8 mouse cellular contexts compared by ENCODE assay signal in genomic region chr5:140208743-140209409, GRCm38 (mm10).
DNase-seq lines count a peak whose midpoint lies in the region; ATAC-seq and TF ChIP-seq lines count a peak whose summit lies in the region.

No protein-coding gene starts in this region.

- TF ChIP-seq POLR2A in small intestine, adult 2 months (IDR thresholded peaks at IDR 0.05; ENCODE audit: low read depth, low read length), result no peak

- TF ChIP-seq CTCF in forebrain, postnatal 0 days (IDR thresholded peaks at IDR 0.05; ENCODE audit: low read depth), result peak; percentile 16; the same call in 1 of the 2 replicates
- TF ChIP-seq CTCF in small intestine, adult 2 months (IDR thresholded peaks at IDR 0.05; ENCODE audit: extremely low read depth, insufficient read length, insufficient replicate concordance, low read depth, low read length), result 0 out of 2 replicates have a peak, but pooled peaks have one; percentile 9

- no peaks in the 10 kb centered on the region for H3K36me3 ChIP-seq in forebrain, postnatal 0 days (ENCODE audit: insufficient read depth)
- H3K36me3 ChIP-seq in hindbrain, embryonic 16.5 days (ENCODE audit: control insufficient read depth, insufficient read depth, low read length), result no peaks in the 10 kb centered on the region
- H3K36me3 ChIP-seq in megakaryocyte, embryonic 14.5 days (replicated peaks; ENCODE audit: low read length), result no peaks in the 10 kb centered on the region
- H3K36me3 ChIP-seq in small intestine, adult 2 months (ENCODE audit: control insufficient read depth, insufficient read depth, low read length), result no peaks in the 10 kb centered on the region

- H3K9ac ChIP-seq in forebrain, postnatal 0 days, result 0 out of 2 replicates have a peak overlapping the region, but pooled peaks have one; percentile 10
- 0 out of 2 replicates have a peak overlapping the region, but pooled peaks have one; percentile 14 for H3K9ac ChIP-seq in hindbrain, embryonic 16.5 days (ENCODE audit: low read depth, low read length)

- intact Hi-C loops in left cerebral cortex, postnatal 36 days (cut with DNase I), result no loop called here

- no peaks in the 10 kb centered on the region for H3K27me3 ChIP-seq in forebrain, postnatal 0 days (ENCODE audit: insufficient read depth, low read length)
- H3K27me3 ChIP-seq in hindbrain, embryonic 16.5 days (replicated peaks; ENCODE audit: control insufficient read depth, insufficient read depth, low read length), result no peaks in the 10 kb centered on the region
- H3K27me3 ChIP-seq in megakaryocyte, embryonic 14.5 days (replicated peaks), result no peaks in the 10 kb centered on the region
- H3K27me3 ChIP-seq in small intestine, adult 2 months (ENCODE audit: control insufficient read depth, insufficient read depth, low read length), result no peaks in the 10 kb centered on the region

- H3K4me2 ChIP-seq in forebrain, postnatal 0 days (ENCODE audit: low read depth), result no peak overlapping the region
- H3K4me2 ChIP-seq in hindbrain, embryonic 16.5 days (ENCODE audit: low read length), result no peak overlapping the region

- H3K4me3 ChIP-seq in forebrain, postnatal 0 days (ENCODE audit: low read depth, low read length), result no peak overlapping the region
- no peak overlapping the region for H3K4me3 ChIP-seq in hindbrain, embryonic 16.5 days (ENCODE audit: low read length)
- H3K4me3 ChIP-seq in megakaryocyte, embryonic 14.5 days (replicated peaks), result peak overlapping the region; percentile 87
- no peak overlapping the region; the same call in 1 of the 2 replicates for H3K4me3 ChIP-seq in small intestine, adult 2 months (ENCODE audit: low read depth, low read length)

- peak overlapping the region; percentile 15; the same call in 1 of the 2 replicates for H3K27ac ChIP-seq in forebrain, postnatal 0 days (ENCODE audit: low read depth, low read length)
- peak overlapping the region; percentile 21 for H3K27ac ChIP-seq in hindbrain, embryonic 16.5 days (ENCODE audit: low read depth, low read length)
- peak overlapping the region; percentile 64 for H3K27ac ChIP-seq in small intestine, adult 2 months (ENCODE audit: insufficient read depth, low read depth, low read length)

- 27% methylated on average over 19 of the region's 19 CpGs for WGBS in forebrain, postnatal 0 days
- 41% methylated on average over 19 of the region's 19 CpGs for whole genome bisulfite sequencing in hindbrain, embryonic 16.5 days
- WGBS in small intestine, adult 2 months, result 19% methylated on average over 19 of the region's 19 CpGs

- H3K4me1 ChIP-seq in forebrain, postnatal 0 days (ENCODE audit: insufficient read depth), result no peaks in the 10 kb centered on the region
- peaks cover 6% of the 10 kb centered on the region for H3K4me1 ChIP-seq in hindbrain, embryonic 16.5 days (ENCODE audit: control insufficient read depth, insufficient read depth, low read depth, low read length)
- H3K4me1 ChIP-seq in megakaryocyte, embryonic 14.5 days, result peaks cover 96% of the 10 kb centered on the region
- H3K4me1 ChIP-seq in small intestine, adult 2 months (ENCODE audit: control insufficient read depth, insufficient read depth, insufficient read length, low read length), result peaks cover 27% of the 10 kb centered on the region

- H3K9me3 ChIP-seq in forebrain, postnatal 0 days (ENCODE audit: low read length), result no peaks in the 10 kb centered on the region
- no peaks in the 10 kb centered on the region for H3K9me3 ChIP-seq in hindbrain, embryonic 16.5 days (ENCODE audit: control insufficient read depth, low read length)
- H3K9me3 ChIP-seq in megakaryocyte, embryonic 14.5 days, result no peaks in the 10 kb centered on the region

- peak; percentile 41 to 63 for DNase-seq in CD8-positive naive resting alpha-beta T cell, adult 2 months (ENCODE audit: low read depth in 2 of 2, low spot score in 2 of 2)
- DNase-seq in adrenal gland, postnatal 36 days, result peak; percentile 40 to 50
- DNase-seq in forebrain, postnatal 0 days, result peak; percentile 39
- DNase-seq in left cerebral cortex, postnatal 36 days (ENCODE audit: low spot score in 2 of 2), result peak; percentile 27 to 32
- DNase-seq in cerebellum, adult 11-12 months, result no peak

- ATAC-seq in forebrain, postnatal 0 days, result peak; percentile 68
- peak; percentile 70; the same call in 1 of the 2 replicates for ATAC-seq in hindbrain, embryonic 16.5 days
